In the genomic region with DNA sequence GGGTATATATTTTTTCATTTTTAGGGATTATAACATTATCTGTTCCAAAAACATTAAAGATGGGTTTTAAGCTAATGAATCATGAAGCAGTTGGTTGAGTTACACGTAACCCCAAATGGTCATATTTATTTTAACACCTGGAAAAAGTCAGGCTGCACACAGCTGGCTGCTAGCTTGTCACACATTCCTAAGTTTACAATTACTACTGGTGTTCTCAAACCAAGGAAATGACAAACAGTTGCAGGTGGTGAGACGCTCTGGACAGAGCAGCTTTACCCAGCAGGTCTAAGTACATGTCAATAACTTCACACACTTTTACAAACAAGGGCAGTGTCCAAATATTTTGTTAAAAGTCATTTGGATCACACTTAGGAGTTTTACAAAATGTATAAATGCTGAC, we compare ENCODE assay signal across 18 mouse cellular contexts.
"Had no signal": no experiment of that assay in that cellular context is flagged by ENCODE, and none has a peak within 500 bp of the region (broad histone marks: within the 10 kb centered on the region; RNA-seq: fewer than 3 reads in every experiment).

No protein-coding gene starts in this region.

- H3K9me3 ChIP-seq: liver, embryonic 13.5 days; midbrain, embryonic 12.5 days; midbrain, embryonic 15.5 days; neural tube, embryonic 12.5 days; neural tube, embryonic 15.5 days had no signal

- H3K4me3 ChIP-seq: liver, embryonic 13.5 days; midbrain, embryonic 12.5 days; midbrain, embryonic 15.5 days; neural tube, embryonic 12.5 days; neural tube, embryonic 15.5 days had no signal

- H3K27me3 ChIP-seq: liver, embryonic 13.5 days; midbrain, embryonic 12.5 days; midbrain, embryonic 15.5 days; neural tube, embryonic 12.5 days; neural tube, embryonic 15.5 days had no signal

- H3K36me3 ChIP-seq: liver, embryonic 13.5 days; midbrain, embryonic 12.5 days; midbrain, embryonic 15.5 days; neural tube, embryonic 12.5 days; neural tube, embryonic 15.5 days had no signal

- H3K9ac ChIP-seq: liver, embryonic 13.5 days; midbrain, embryonic 12.5 days; midbrain, embryonic 15.5 days; neural tube, embryonic 12.5 days; neural tube, embryonic 15.5 days had no signal

- H3K4me2 ChIP-seq: liver, embryonic 13.5 days; midbrain, embryonic 12.5 days; midbrain, embryonic 15.5 days; neural tube, embryonic 12.5 days; neural tube, embryonic 15.5 days had no signal

- ATAC-seq: midbrain, embryonic 15.5 days had no signal

- H3K4me1 ChIP-seq: liver, embryonic 13.5 days; midbrain, embryonic 12.5 days; midbrain, embryonic 15.5 days; neural tube, embryonic 12.5 days; neural tube, embryonic 15.5 days had no signal

- DNase-seq: kidney, adult 9 months; kidney, postnatal 14 days; kidney, postnatal 4 days; left cerebral cortex, postnatal 4 days; liver, embryonic 13.5 days; lung, adult 2 months; lung, postnatal 14 days; lung, postnatal 4 days; right cerebral cortex, adult 18-20 months; right cerebral cortex, postnatal 14 days; right cerebral cortex, postnatal 4 days; thymus, adult 2 months; thymus, postnatal 25 days had no signal

- H3K27ac ChIP-seq: liver, embryonic 13.5 days; midbrain, embryonic 12.5 days; midbrain, embryonic 15.5 days; neural tube, embryonic 12.5 days; neural tube, embryonic 15.5 days; stomach, postnatal 0 days had no signal
